Mouse (Mus musculus) forebrain, embryonic 13.5 days (tissue): ENCODE data around the gene Scube1. TPM values are rescaled to one million over a fixed set of nuclear protein-coding genes. Genes with fewer than 3 reads are reported as not detected.

Experiments used
- polyA plus RNA-seq: library from polyadenylated mRNA; unstranded; fragments of >200 nt; fragmentation: Nextera tagmentation; extraction: Ambion mirVana; gene quantifications from 2 replicates; pipeline ENCODE4 v1.2.1, GENCODE M21; 2015

The Scube1 gene
- polyA plus RNA-seq, 1 experiment from 2014 or later = 10.7 TPM

Other genes starting within 250 kb of the Scube1 start
- 69.8 and 79.8 TPM in 2 replicates for gene Ttll1, start 214.1 kb downstream of the Scube1 start, polyA plus RNA-seq
- 1.5 and 1.6 TPM in 2 replicates for gene Bik, start 198.2 kb downstream of the Scube1 start, polyA plus RNA-seq
- 12.2 and 14.7 TPM in 2 replicates for gene Tspo, start 161.4 kb downstream of the Scube1 start, polyA plus RNA-seq
- 32.4 and 38.9 TPM in 2 replicates for gene Mcat, start 161.2 kb downstream of the Scube1 start, polyA plus RNA-seq
- 40.7 and 46.2 TPM in 2 replicates for gene Ttll12, start 129.9 kb downstream of the Scube1 start, polyA plus RNA-seq
- 84.8 and 104 TPM in 2 replicates for gene Mpped1, start 54.4 kb upstream of the Scube1 start, polyA plus RNA-seq